Mouse (Mus musculus) hindbrain, postnatal 0 days (tissue): ENCODE data around the gene 4933415A04Rik. TPM values are rescaled to one million over a fixed set of nuclear protein-coding genes. Genes with fewer than 3 reads are reported as not detected.

Experiments
- ATAC-seq: fragments of 200-750 bp; cut with Nextera tagmentation; 2 replicates; pipeline ENCODE4 v1.8.0; 2017; ENCODE audit warnings: mild to moderate bottlenecking, moderate TSS enrichment, moderate library complexity
- DNase-seq: peaks from one replicate; pipeline ENCODE4 v3.0.0-alpha.2; 2015; ENCODE audit warnings: low spot score
- H3K27ac ChIP-seq: fragments of 300-500 bp; sonication (generic); 2 replicates; pipeline ENCODE4 v1.5.1; 2014; ENCODE audit warnings: mild to moderate bottlenecking
- H3K27me3 ChIP-seq: fragments of 300-500 bp; sonication (generic); 2 replicates; pipeline ENCODE4 v1.6.1; 2014; ENCODE audit warnings: low read length, mixed read lengths; ENCODE audit not compliant: insufficient read depth
- H3K36me3 ChIP-seq: fragments of 300-500 bp; sonication (generic); 2 replicates; pipeline ENCODE4 v1.6.1; 2014; ENCODE audit warnings: low read length, mixed read lengths; ENCODE audit not compliant: insufficient read depth
- H3K4me1 ChIP-seq: fragments of 300-500 bp; sonication (generic); 2 replicates; pipeline ENCODE4 v1.6.1; 2014; ENCODE audit warnings: antibody characterized with exemption, low read length, mixed read lengths; ENCODE audit not compliant: insufficient read depth
- H3K4me2 ChIP-seq: fragments of 300-500 bp; sonication (generic); 2 replicates; pipeline ENCODE4 v1.6.1; 2014; ENCODE audit warnings: low read depth, mild to moderate bottlenecking, low read length, moderate library complexity, mixed read lengths
- H3K4me3 ChIP-seq: fragments of 300-500 bp; sonication (generic); 2 replicates; pipeline ENCODE4 v1.5.1; 2014; ENCODE audit warnings: low read length
- H3K9ac ChIP-seq: fragments of 300-500 bp; sonication (generic); replicated peaks from 2 replicates; pipeline ENCODE4 v1.6.1; 2014; ENCODE audit warnings: mild to moderate bottlenecking, low read length, moderate library complexity, mixed read lengths
- H3K9me3 ChIP-seq: fragments of 300-500 bp; sonication (generic); 2 replicates; pipeline ENCODE4 v1.6.1; 2016; ENCODE audit warnings: low read length, mixed read lengths
- CTCF ChIP-seq: IDR thresholded peaks from 2 replicates; pipeline ENCODE4 v1.5.1; 2016; ENCODE audit warnings: antibody characterized with exemption, control low read depth, low read depth
- WGBS: fragments of 180-500 bp; shearing (Covaris S2); extraction: QIAGEN DNeasy Blood & Tissue Kit; methylation state at CpG from one replicate; pipeline ENCODE4 v1.1.7; 2014; 5-methylcytosine and 5-hydroxymethylcytosine counted together
- polyA plus RNA-seq: library from polyadenylated mRNA; unstranded; fragments of >200 nt; fragmentation: Nextera tagmentation; extraction: Ambion mirVana; gene quantifications from 2 replicates; pipeline ENCODE4 v1.2.1, GENCODE M21; 2015
- total RNA-seq: library from RNA; depleted of rRNA; stranded (reverse); fragments of >200 nt; gene quantifications from 2 replicates; pipeline ENCODE4 v1.2.3, GENCODE M21; 2014; rRNA removed

The 4933415A04Rik gene
- total and polyA plus RNA-seq, 2 experiments from 2014 or later = 0.99 to 2.9 TPM

DNA sequence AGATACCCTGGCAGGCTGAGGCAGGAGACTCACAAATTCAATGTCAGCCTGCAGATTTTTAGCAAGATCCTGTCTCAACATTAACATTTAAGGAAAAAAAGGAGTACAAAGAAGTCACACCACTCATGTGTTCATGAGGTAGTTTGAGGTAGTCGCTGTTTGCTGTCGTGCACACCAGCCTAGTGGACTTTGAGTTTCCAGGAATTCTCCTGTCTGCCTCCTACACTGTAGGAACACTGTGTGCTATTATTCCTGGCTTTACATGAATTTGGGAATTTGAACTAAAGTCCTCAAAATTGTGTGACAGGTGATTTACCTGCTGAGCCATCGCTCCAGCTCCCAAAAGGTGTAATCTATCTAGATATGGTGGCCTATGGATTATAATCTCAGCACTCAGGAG, 51.6 kb downstream of the 4933415A04Rik start:
- Histone ChIP-seq H3K27me3 (no peaks in the 10 kb centered on the region), H3K36me3 (no peaks in the 10 kb centered on the region), H3K9me3 (no peaks in the 10 kb centered on the region), H3K4me2 (no peak overlapping the region), H3K4me1 (peaks cover 17% of the 10 kb centered on the region; the same call in 1 of the 2 replicates), H3K27ac (no peak overlapping the region), H3K4me3 (no peak overlapping the region), H3K9ac (no peak overlapping the region)
- 95% methylated on average over 3 of the region's 3 CpGs for WGBS
- no peak for ATAC-seq
- no peak for DNase-seq
- no peak for TF ChIP-seq CTCF

Other genes starting within 250 kb of the 4933415A04Rik start
- gene Pttg1, start 160.8 kb upstream of the 4933415A04Rik start, total RNA-seq = 21.6 and 23.6 TPM in 2 replicates
- 80.5 and 86.8 TPM in 2 replicates for gene Pttg1, start 160.8 kb upstream of the 4933415A04Rik start, polyA plus RNA-seq
- 15.9 and 31.5 TPM in 2 replicates for gene Slu7, start 153.3 kb upstream of the 4933415A04Rik start, total RNA-seq
- 54.9 and 55.5 TPM in 2 replicates for gene Slu7, start 153.3 kb upstream of the 4933415A04Rik start, polyA plus RNA-seq
- gene C1qtnf2, start 112.8 kb upstream of the 4933415A04Rik start, total RNA-seq = 13.9 and 15.7 TPM in 2 replicates
- gene C1qtnf2, start 112.8 kb upstream of the 4933415A04Rik start, polyA plus RNA-seq = 21.5 and 21.6 TPM in 2 replicates
- 2.4 and 3.5 TPM in 2 replicates for gene Ccnjl, start 58.3 kb upstream of the 4933415A04Rik start, total RNA-seq
- 4.6 and 5.5 TPM in 2 replicates for gene Ccnjl, start 58.3 kb upstream of the 4933415A04Rik start, polyA plus RNA-seq
- gene Fabp6, start 14.5 kb downstream of the 4933415A04Rik start, total RNA-seq = not detected in 2 replicates
- not detected in 2 replicates for gene Fabp6, start 14.5 kb downstream of the 4933415A04Rik start, polyA plus RNA-seq
- 24.0 and 25.4 TPM in 2 replicates for gene Pwwp2a, start 95.0 kb downstream of the 4933415A04Rik start, total RNA-seq
- gene Pwwp2a, start 95.0 kb downstream of the 4933415A04Rik start, polyA plus RNA-seq = 19.4 and 21.1 TPM in 2 replicates
- 22.1 and 33.6 TPM in 2 replicates for gene Ttc1, start 161.0 kb downstream of the 4933415A04Rik start, total RNA-seq
- 78.8 and 82.5 TPM in 2 replicates for gene Ttc1, start 161.0 kb downstream of the 4933415A04Rik start, polyA plus RNA-seq